Mouse (Mus musculus): ENCODE measurements at regions not wholly inside any gene's neighbourhood (a gene's known extent, or its start where the extent isn't known, plus 50 kb on each side); places are given as distances from the start of the nearest gene placed in this dataset.

DNA sequence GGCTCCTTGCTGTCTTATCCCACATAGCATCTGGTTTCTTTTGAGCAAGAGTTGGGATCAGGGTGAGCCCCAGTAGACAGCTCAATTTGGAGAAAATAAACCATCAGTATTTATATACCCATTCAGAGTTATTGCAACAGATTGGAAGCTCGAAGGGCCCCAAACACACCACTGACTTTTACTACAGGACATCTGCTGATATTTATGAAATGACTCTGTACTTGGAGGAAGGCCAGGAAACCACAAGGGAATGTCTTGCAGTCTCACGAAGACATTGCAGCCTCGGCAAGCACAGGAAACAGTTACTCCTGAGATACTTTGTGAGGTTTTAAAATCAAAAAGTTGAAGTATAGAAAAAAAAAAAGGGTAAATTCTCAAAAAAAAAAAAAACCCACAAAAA is 375.1 kb upstream of the 4931408C20Rik start:
- Histone ChIP-seq H3K4me3 (no peak overlapping the region), H3K27ac (no peak overlapping the region)
- no peak for TF ChIP-seq CTCF (conservative IDR thresholded peaks at IDR 0.05)
- peak; percentile 9 to 46 for DNase-seq (ENCODE audit: low spot score in 2 of 2)
